Mouse (Mus musculus): Measurements from ENCODE around the gene Hsd17b14. TPM values are rescaled to one million over a fixed set of nuclear protein-coding genes. Genes with fewer than 3 reads are reported as not detected.

Gene Hsd17b14
- polyA plus RNA-seq, 1 experiment from 2014 or later: 1.4 TPM

DNA sequence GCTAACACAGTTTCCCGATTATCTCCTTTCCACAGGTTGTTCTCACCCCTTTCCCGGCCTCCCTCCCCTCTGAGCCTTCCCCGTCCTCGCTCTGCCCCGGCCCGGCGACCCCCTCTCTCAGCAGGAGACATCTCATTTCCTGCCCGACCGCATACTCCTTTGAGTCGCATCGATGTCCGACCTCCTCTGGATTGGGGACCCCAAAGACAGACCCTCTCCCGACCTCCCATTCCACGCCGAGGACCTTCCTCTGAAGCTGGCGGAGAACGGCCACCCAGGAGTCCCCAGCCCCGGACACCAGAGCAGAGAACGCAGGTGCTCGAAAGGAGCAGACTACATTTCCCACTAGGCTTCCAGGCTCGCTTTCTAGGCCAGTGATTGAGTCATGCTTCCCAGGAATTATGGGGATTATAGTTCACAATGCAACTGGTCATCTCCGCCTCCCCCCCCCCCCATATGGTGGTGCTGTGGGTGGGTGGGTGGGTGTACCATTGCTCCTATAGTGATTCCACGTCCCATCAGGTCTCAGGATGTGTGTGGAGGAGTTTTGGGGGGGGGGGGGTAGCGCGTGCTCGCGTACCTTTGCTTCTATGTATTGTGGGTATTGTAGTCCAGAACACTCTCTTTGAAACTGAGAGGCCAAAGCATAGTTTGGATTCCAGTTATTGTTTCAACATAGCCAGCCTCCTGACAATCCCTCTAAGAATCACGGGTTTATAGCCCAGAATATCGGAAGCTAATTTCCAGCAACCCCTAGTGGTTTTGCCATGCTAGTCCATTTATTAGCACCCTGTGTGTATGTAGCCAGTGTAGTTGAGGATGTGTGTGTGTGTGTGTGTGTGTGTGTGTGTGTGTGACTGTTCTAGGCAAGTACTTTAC, 16.3 kb upstream of the Hsd17b14 start:
- no peaks in the 10 kb centered on the region for H3K4me1 ChIP-seq (ENCODE audit: insufficient read depth, low read depth, low read length)
- H3K4me2 ChIP-seq (replicated peaks; ENCODE audit: low read depth, low read length): peak overlapping the region; percentile 74
- 4% methylated on average over 28 of the region's 29 CpGs for WGBS
- ATAC-seq (peak; percentile 90), DNase-seq (ENCODE audit: low spot score) (peak; percentile 94)
- H3K9me3 ChIP-seq (ENCODE audit: low read length): no peaks in the 10 kb centered on the region
- peak overlapping the region; percentile 42 for H3K4me3 ChIP-seq (ENCODE audit: low read depth, low read length)
- H3K9ac ChIP-seq (replicated peaks; ENCODE audit: low read depth): peak overlapping the region; percentile 29; the same call in 1 of the 2 replicates
- TF ChIP-seq CTCF (IDR thresholded peaks at IDR 0.05): peak; percentile 73
- peak; percentile 20; the same call in 1 of the 2 replicates for TF ChIP-seq EP300 (IDR thresholded peaks at IDR 0.05)
- no peaks in the 10 kb centered on the region for H3K27me3 ChIP-seq (replicated peaks; ENCODE audit: insufficient read depth, low read length)
- H3K36me3 ChIP-seq (ENCODE audit: insufficient read depth, low read length): no peaks in the 10 kb centered on the region
- H3K27ac ChIP-seq (ENCODE audit: low read length): no peak overlapping the region

DNA sequence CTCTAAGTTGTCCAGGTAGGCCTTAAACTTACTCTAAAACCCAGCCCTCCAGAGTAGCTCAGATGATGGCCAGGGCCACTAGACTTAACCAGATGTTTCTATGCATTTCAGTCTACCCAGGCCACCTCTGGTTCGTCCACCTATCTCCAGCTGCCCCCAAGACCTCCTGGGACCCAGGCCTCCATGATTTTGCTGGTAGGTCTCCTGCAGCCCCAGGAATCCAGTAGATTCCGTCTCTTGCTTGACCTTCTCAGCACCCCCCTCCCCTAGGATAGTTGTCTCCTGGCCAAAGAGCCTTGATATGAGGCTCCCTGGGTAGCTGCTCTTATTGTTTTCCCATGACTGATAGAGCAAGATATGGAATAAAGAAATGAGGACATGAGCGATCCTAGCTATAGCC, 15.6 kb upstream of the Hsd17b14 start:
- DNase-seq (ENCODE audit: low spot score) (no peak), ATAC-seq (no peak)
- H3K4me2 ChIP-seq (replicated peaks; ENCODE audit: low read depth, low read length): no peak overlapping the region
- no peaks in the 10 kb centered on the region for H3K27me3 ChIP-seq (replicated peaks; ENCODE audit: insufficient read depth, low read length)
- WGBS: 87% methylated on average over 3 of the region's 3 CpGs
- H3K36me3 ChIP-seq (ENCODE audit: insufficient read depth, low read length): no peaks in the 10 kb centered on the region
- no peak for TF ChIP-seq CTCF (IDR thresholded peaks at IDR 0.05)
- no peak for TF ChIP-seq EP300 (IDR thresholded peaks at IDR 0.05)
- no peak overlapping the region for H3K4me3 ChIP-seq (ENCODE audit: low read depth, low read length)
- no peaks in the 10 kb centered on the region for H3K4me1 ChIP-seq (ENCODE audit: insufficient read depth, low read depth, low read length)
- no peaks in the 10 kb centered on the region for H3K9me3 ChIP-seq (ENCODE audit: low read length)
- H3K9ac ChIP-seq (replicated peaks; ENCODE audit: low read depth): no peak overlapping the region
- H3K27ac ChIP-seq (ENCODE audit: low read length): no peak overlapping the region

DNA sequence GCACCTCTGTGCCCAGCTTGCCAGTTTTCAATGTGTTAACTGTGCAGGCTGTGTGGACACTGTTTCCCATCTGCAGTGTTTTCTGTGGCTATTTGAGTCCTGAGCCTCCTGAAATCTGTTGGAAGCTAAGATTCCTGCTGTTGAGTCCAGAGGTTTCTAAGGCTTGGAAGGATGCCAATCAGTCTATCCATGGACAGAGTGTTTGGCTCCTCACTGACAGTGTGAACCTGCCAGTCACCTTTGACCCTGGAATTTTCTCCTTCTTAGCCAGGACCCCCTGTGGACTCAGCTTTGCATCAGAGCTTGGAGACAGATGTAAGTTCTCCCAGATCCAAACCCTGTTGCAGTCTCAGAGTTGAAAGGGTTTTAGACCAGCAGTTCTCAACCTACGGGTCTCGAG, 14.5 kb upstream of the Hsd17b14 start:
- H3K9ac ChIP-seq (replicated peaks; ENCODE audit: low read depth): no peak overlapping the region
- H3K9me3 ChIP-seq (ENCODE audit: low read length): no peaks in the 10 kb centered on the region
- no peaks in the 10 kb centered on the region for H3K36me3 ChIP-seq (ENCODE audit: insufficient read depth, low read length)
- WGBS: 59% methylated on average over 2 of the region's 2 CpGs
- H3K27me3 ChIP-seq (replicated peaks; ENCODE audit: insufficient read depth, low read length): no peaks in the 10 kb centered on the region
- H3K4me2 ChIP-seq (replicated peaks; ENCODE audit: low read depth, low read length): no peak overlapping the region
- no peak overlapping the region for H3K27ac ChIP-seq (ENCODE audit: low read length)
- no peaks in the 10 kb centered on the region for H3K4me1 ChIP-seq (ENCODE audit: insufficient read depth, low read depth, low read length)
- no peak for ATAC-seq
- no peak for DNase-seq (ENCODE audit: low spot score)
- TF ChIP-seq CTCF (IDR thresholded peaks at IDR 0.05): no peak
- TF ChIP-seq EP300 (IDR thresholded peaks at IDR 0.05): no peak
- no peak overlapping the region for H3K4me3 ChIP-seq (ENCODE audit: low read depth, low read length)

GRCm38 (mm10) chr7:45544525-45544924, 10.2 kb upstream of the Hsd17b14 start:
- no peak overlapping the region for H3K9ac ChIP-seq (replicated peaks; ENCODE audit: low read depth)
- no peaks in the 10 kb centered on the region for H3K36me3 ChIP-seq (ENCODE audit: insufficient read depth, low read length)
- no peaks in the 10 kb centered on the region for H3K4me1 ChIP-seq (ENCODE audit: insufficient read depth, low read depth, low read length)
- no peak overlapping the region for H3K4me2 ChIP-seq (replicated peaks; ENCODE audit: low read depth, low read length)
- H3K27me3 ChIP-seq (replicated peaks; ENCODE audit: insufficient read depth, low read length): no peaks in the 10 kb centered on the region
- no peak overlapping the region for H3K4me3 ChIP-seq (ENCODE audit: low read depth, low read length)
- no peaks in the 10 kb centered on the region for H3K9me3 ChIP-seq (ENCODE audit: low read length)
- H3K27ac ChIP-seq (ENCODE audit: low read length): no peak overlapping the region
- TF ChIP-seq EP300 (IDR thresholded peaks at IDR 0.05) (no peak), CTCF (IDR thresholded peaks at IDR 0.05) (peak; percentile 38)
- WGBS: 79% methylated on average over 1 of the region's 1 CpGs
- DNase-seq (ENCODE audit: low spot score) (no peak), ATAC-seq (no peak)

DNA sequence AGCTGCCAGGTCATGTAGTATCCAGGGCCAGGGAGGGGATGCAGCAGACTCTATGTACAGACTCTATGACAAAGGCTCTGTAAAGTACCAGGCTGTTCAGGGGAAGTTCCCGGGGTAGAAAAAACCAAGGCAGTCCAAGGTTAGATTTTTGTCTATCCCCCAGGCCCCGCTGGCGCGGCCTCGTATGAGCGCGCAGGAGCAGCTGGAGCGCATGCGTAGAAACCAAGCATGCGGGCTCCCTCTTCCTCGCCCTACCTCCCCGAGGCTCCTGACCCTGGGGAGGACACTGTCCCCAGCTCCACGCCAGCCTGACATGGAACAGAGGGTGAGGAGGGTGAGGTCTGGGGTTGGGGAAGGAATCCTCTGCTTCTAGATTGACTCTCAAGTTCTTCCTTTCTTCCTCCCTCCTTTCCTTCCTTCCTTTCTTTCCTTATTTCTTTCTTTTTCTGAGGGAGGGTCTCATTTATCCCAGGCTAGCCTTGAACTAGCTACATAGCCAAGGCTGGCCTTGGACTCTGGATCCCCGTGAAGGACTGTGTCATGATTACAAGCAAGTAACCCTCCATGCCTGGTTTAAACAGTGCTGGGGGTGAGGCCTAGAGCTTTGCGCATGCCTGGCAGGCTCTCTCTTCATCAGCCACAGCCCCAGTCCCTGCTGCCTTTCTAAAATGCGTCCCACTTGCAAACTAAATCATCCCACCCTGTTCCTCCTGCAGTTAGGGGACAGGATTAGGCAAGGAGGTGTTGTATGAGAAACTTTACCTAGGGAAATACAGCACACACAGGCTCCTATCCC, 4.9 kb upstream of the Hsd17b14 start:
- H3K9me3 ChIP-seq (ENCODE audit: low read length): no peaks in the 10 kb centered on the region
- WGBS: 86% methylated on average over 16 of the region's 16 CpGs
- TF ChIP-seq CTCF (IDR thresholded peaks at IDR 0.05): no peak
- TF ChIP-seq EP300 (IDR thresholded peaks at IDR 0.05): no peak
- H3K4me2 ChIP-seq (replicated peaks; ENCODE audit: low read depth, low read length): no peak overlapping the region
- H3K27ac ChIP-seq (ENCODE audit: low read length): no peak overlapping the region
- no peaks in the 10 kb centered on the region for H3K27me3 ChIP-seq (replicated peaks; ENCODE audit: insufficient read depth, low read length)
- ATAC-seq (no peak), DNase-seq (ENCODE audit: low spot score) (no peak)
- no peak overlapping the region for H3K9ac ChIP-seq (replicated peaks; ENCODE audit: low read depth)
- no peaks in the 10 kb centered on the region for H3K36me3 ChIP-seq (ENCODE audit: insufficient read depth, low read length)
- H3K4me3 ChIP-seq (ENCODE audit: low read depth, low read length): no peak overlapping the region
- H3K4me1 ChIP-seq (ENCODE audit: insufficient read depth, low read depth, low read length): no peaks in the 10 kb centered on the region

- Histone ChIP-seq H3K4me1 (ENCODE audit: insufficient read depth, low read depth, low read length) (no peaks in the 10 kb centered on the region), H3K27ac (ENCODE audit: low read length) (no peak overlapping the region), H3K4me3 (ENCODE audit: low read depth, low read length) (no peak overlapping the region), H3K36me3 (ENCODE audit: insufficient read depth, low read length) (no peaks in the 10 kb centered on the region), H3K27me3 (replicated peaks; ENCODE audit: insufficient read depth, low read length) (no peaks in the 10 kb centered on the region), H3K9ac (replicated peaks; ENCODE audit: low read depth) (no peak overlapping the region), H3K9me3 (ENCODE audit: low read length) (no peaks in the 10 kb centered on the region), H3K4me2 (replicated peaks; ENCODE audit: low read depth, low read length) (no peak overlapping the region)
- TF ChIP-seq CTCF (IDR thresholded peaks at IDR 0.05) (no peak), EP300 (IDR thresholded peaks at IDR 0.05) (no peak)
- ATAC-seq: no peak
- no peak for DNase-seq (ENCODE audit: low spot score)
- WGBS: 75% methylated on average over 11 of the region's 11 CpGs
These were observed 3.7 kb upstream of the Hsd17b14 start for GRCm38 (mm10) chr7:45550821-45551511.
